Mouse (Mus musculus): ENCODE measurements at regions not wholly inside any gene's neighbourhood (a gene's known extent, or its start where the extent isn't known, plus 50 kb on each side); places are given as distances from the start of the nearest gene placed in this dataset.

DNA sequence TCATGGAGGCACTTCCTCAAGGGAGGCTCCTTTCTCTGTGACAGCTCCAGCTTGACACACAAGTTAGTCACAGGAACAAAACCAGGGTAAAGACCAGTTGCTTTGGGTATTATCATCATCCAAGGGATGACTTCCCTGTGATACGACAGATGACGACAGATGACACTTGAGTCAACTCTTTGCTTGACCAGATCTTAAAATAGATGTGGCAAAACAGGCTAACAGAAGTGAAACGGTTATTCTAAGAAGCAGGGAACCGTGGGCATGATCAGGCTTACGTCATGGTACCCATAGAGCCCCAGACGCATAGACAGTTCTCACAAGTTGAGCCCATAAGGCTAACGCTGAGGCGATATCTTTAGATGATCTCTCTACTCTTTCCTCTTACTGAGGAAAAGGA, 160.3 kb downstream of the Dyrk2 start:
- no peak for TF ChIP-seq CTCF (IDR thresholded peaks at IDR 0.05; ENCODE audit: low read depth, low read length)
- no peak for TF ChIP-seq POLR2A (IDR thresholded peaks at IDR 0.05; ENCODE audit: extremely low read depth, insufficient read depth, low read length)
- H3K79me2 ChIP-seq (ENCODE audit: control insufficient read depth, insufficient read depth, low read length): no peaks in the 10 kb centered on the region
- peaks cover 10% of the 10 kb centered on the region for H3K4me1 ChIP-seq (ENCODE audit: control insufficient read depth, insufficient read depth, low read length)
- no peaks in the 10 kb centered on the region for H3K27me3 ChIP-seq (ENCODE audit: control insufficient read depth, insufficient read depth, low read length)
- 88% methylated on average over 8 of the region's 8 CpGs for WGBS
- H3K36me3 ChIP-seq (ENCODE audit: control insufficient read depth, insufficient read depth, low read length): no peaks in the 10 kb centered on the region
- H3K9ac ChIP-seq (ENCODE audit: low read depth, low read length): no peak overlapping the region
- DNase-seq (ENCODE audit: extremely low read depth, low read depth, low spot score): no peak
- H3K4me3 ChIP-seq (ENCODE audit: insufficient read depth, low read depth, low read length): no peak overlapping the region
- no peak overlapping the region for H3K27ac ChIP-seq (replicated peaks; ENCODE audit: insufficient read depth, low read depth, low read length)

DNA sequence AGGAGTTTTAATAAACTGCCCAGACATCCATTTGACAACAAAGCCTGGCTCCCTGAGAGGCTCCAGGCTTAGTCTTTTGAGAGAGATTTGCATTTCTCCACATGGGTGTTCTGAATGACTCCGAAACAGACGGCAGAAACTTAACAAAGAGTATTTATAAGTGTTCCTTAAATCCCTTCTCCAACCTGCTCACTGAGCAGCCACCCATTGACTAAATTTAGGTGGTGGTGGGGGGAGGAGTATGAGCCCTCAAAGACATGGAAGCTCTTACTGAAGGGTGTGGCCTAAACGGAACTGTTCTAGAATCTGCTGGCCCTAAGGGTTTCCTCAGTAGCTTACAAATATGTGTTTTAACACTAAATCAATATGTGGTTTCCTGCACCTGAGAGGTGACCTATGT, 158.5 kb downstream of the Dyrk2 start:
- no peak overlapping the region for H3K9ac ChIP-seq (ENCODE audit: low read depth, low read length)
- H3K27ac ChIP-seq (replicated peaks; ENCODE audit: insufficient read depth, low read depth, low read length): no peak overlapping the region
- peaks cover 2% of the 10 kb centered on the region; the same call in 1 of the 2 replicates for H3K4me1 ChIP-seq (ENCODE audit: control insufficient read depth, insufficient read depth, low read length)
- no peak for DNase-seq (ENCODE audit: extremely low read depth, low read depth, low spot score)
- WGBS: 74% methylated on average over 3 of the region's 3 CpGs
- H3K4me3 ChIP-seq (ENCODE audit: insufficient read depth, low read depth, low read length): no peak overlapping the region
- H3K79me2 ChIP-seq (ENCODE audit: control insufficient read depth, insufficient read depth, low read length): no peaks in the 10 kb centered on the region
- H3K36me3 ChIP-seq (ENCODE audit: control insufficient read depth, insufficient read depth, low read length): no peaks in the 10 kb centered on the region
- no peak for TF ChIP-seq POLR2A (IDR thresholded peaks at IDR 0.05; ENCODE audit: extremely low read depth, insufficient read depth, low read length)
- TF ChIP-seq CTCF (IDR thresholded peaks at IDR 0.05; ENCODE audit: low read depth, low read length): no peak
- H3K27me3 ChIP-seq (ENCODE audit: control insufficient read depth, insufficient read depth, low read length): no peaks in the 10 kb centered on the region

GRCm38 (mm10) chr10:118711951-118712350, 158.1 kb downstream of the Dyrk2 start:
- Histone ChIP-seq H3K4me3 (ENCODE audit: insufficient read depth, low read depth, low read length) (no peak overlapping the region), H3K36me3 (ENCODE audit: control insufficient read depth, insufficient read depth, low read length) (no peaks in the 10 kb centered on the region), H3K4me1 (ENCODE audit: control insufficient read depth, insufficient read depth, low read length) (no peaks in the 10 kb centered on the region), H3K27ac (replicated peaks; ENCODE audit: insufficient read depth, low read depth, low read length) (no peak overlapping the region), H3K9ac (ENCODE audit: low read depth, low read length) (no peak overlapping the region), H3K27me3 (ENCODE audit: control insufficient read depth, insufficient read depth, low read length) (no peaks in the 10 kb centered on the region), H3K79me2 (ENCODE audit: control insufficient read depth, insufficient read depth, low read length) (no peaks in the 10 kb centered on the region)
- TF ChIP-seq CTCF (IDR thresholded peaks at IDR 0.05; ENCODE audit: low read depth, low read length) (no peak), POLR2A (IDR thresholded peaks at IDR 0.05; ENCODE audit: extremely low read depth, insufficient read depth, low read length) (no peak)
- 88% methylated on average over 10 of the region's 10 CpGs for WGBS
- DNase-seq (ENCODE audit: extremely low read depth, low read depth, low spot score): no peak

GRCm38 (mm10) chr10:118712951-118713350, 157.1 kb downstream of the Dyrk2 start:
- no peak overlapping the region for H3K4me3 ChIP-seq (ENCODE audit: insufficient read depth, low read depth, low read length)
- no peaks in the 10 kb centered on the region for H3K4me1 ChIP-seq (ENCODE audit: control insufficient read depth, insufficient read depth, low read length)
- no peaks in the 10 kb centered on the region for H3K36me3 ChIP-seq (ENCODE audit: control insufficient read depth, insufficient read depth, low read length)
- no peak overlapping the region for H3K9ac ChIP-seq (ENCODE audit: low read depth, low read length)
- H3K27me3 ChIP-seq (ENCODE audit: control insufficient read depth, insufficient read depth, low read length): no peaks in the 10 kb centered on the region
- H3K27ac ChIP-seq (replicated peaks; ENCODE audit: insufficient read depth, low read depth, low read length): no peak overlapping the region
- no peaks in the 10 kb centered on the region for H3K79me2 ChIP-seq (ENCODE audit: control insufficient read depth, insufficient read depth, low read length)
- no peak for TF ChIP-seq POLR2A (IDR thresholded peaks at IDR 0.05; ENCODE audit: extremely low read depth, insufficient read depth, low read length)
- TF ChIP-seq CTCF (IDR thresholded peaks at IDR 0.05; ENCODE audit: low read depth, low read length): no peak
- 61% methylated on average over 6 of the region's 6 CpGs for WGBS
- no peak for DNase-seq (ENCODE audit: extremely low read depth, low read depth, low spot score)

- no peak overlapping the region for H3K9ac ChIP-seq (ENCODE audit: low read depth, low read length)
- WGBS: 86% methylated on average over 17 of the region's 17 CpGs
- no peaks in the 10 kb centered on the region for H3K4me1 ChIP-seq (ENCODE audit: control insufficient read depth, insufficient read depth, low read length)
- H3K27me3 ChIP-seq (ENCODE audit: control insufficient read depth, insufficient read depth, low read length): no peaks in the 10 kb centered on the region
- no peak for DNase-seq (ENCODE audit: extremely low read depth, low read depth, low spot score)
- no peaks in the 10 kb centered on the region for H3K36me3 ChIP-seq (ENCODE audit: control insufficient read depth, insufficient read depth, low read length)
- no peak overlapping the region for H3K4me3 ChIP-seq (ENCODE audit: insufficient read depth, low read depth, low read length)
- H3K79me2 ChIP-seq (ENCODE audit: control insufficient read depth, insufficient read depth, low read length): no peaks in the 10 kb centered on the region
- no peak for TF ChIP-seq POLR2A (IDR thresholded peaks at IDR 0.05; ENCODE audit: extremely low read depth, insufficient read depth, low read length)
- TF ChIP-seq CTCF (IDR thresholded peaks at IDR 0.05; ENCODE audit: low read depth, low read length): no peak
- H3K27ac ChIP-seq (replicated peaks; ENCODE audit: insufficient read depth, low read depth, low read length): no peak overlapping the region
Observed at GRCm38 (mm10) chr10:118714179-118714581, 155.8 kb downstream of the Dyrk2 start.

GRCm38 (mm10) chr10:118714595-118714994, 155.4 kb downstream of the Dyrk2 start:
- no peak for TF ChIP-seq POLR2A (IDR thresholded peaks at IDR 0.05; ENCODE audit: extremely low read depth, insufficient read depth, low read length)
- no peak for TF ChIP-seq CTCF (IDR thresholded peaks at IDR 0.05; ENCODE audit: low read depth, low read length)
- H3K4me3 ChIP-seq (ENCODE audit: insufficient read depth, low read depth, low read length): no peak overlapping the region
- no peaks in the 10 kb centered on the region for H3K36me3 ChIP-seq (ENCODE audit: control insufficient read depth, insufficient read depth, low read length)
- H3K9ac ChIP-seq (ENCODE audit: low read depth, low read length): no peak overlapping the region
- no peaks in the 10 kb centered on the region for H3K27me3 ChIP-seq (ENCODE audit: control insufficient read depth, insufficient read depth, low read length)
- 85% methylated on average over 4 of the region's 4 CpGs for WGBS
- H3K79me2 ChIP-seq (ENCODE audit: control insufficient read depth, insufficient read depth, low read length): no peaks in the 10 kb centered on the region
- DNase-seq (ENCODE audit: extremely low read depth, low read depth, low spot score): no peak
- H3K4me1 ChIP-seq (ENCODE audit: control insufficient read depth, insufficient read depth, low read length): no peaks in the 10 kb centered on the region
- no peak overlapping the region for H3K27ac ChIP-seq (replicated peaks; ENCODE audit: insufficient read depth, low read depth, low read length)

Measured in liver, adult 2 months (tissue).